Mouse (Mus musculus): Measurements from ENCODE around the gene Uxt.
A peak's percentile ranks its signal among the peaks of the same experiment; 100 is the strongest.

Uxt gene

DNA sequence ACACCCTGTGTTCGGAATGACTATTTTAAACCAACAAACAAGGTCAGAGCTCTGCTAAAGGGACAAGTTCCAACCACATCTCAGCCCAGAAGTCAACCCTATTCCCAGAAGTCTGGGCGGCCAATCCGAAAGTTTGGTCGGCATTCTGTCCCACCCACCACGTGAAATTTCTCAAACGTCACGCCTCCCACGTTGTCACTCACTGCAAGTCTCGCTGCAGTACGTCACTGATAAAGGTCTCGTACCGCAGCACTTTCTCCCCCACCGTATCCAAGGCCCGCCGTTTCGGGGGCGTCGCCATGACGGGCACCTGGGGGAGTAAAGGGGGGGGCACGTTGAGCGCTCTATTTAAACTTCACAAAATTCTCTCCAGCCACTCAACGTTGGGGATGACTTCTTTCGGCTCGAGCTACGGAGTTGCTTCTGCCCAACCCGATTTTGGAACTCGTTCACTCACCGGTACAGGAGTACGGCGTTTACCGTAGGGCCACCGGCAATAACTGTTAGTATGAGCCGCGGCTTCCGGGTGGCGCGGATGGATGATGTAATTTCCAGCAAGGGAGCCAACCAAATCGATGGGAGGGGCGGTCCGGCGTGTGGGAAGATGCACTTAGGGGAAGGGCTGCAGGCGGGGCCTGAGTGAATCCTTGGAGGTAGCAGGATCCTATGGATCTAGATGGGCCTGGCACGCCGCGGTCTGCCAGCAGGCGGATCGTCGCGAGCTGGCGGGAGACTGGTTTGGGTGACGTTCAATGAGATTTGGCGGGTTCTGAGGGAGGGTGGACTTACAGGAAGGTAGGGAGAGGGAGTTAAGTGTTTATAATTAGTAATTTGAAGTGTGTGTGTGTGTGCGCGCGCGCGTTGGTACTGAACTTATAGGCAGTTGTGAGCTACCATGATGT, at the start of gene Uxt:
TSS of gene Uxt (minus strand) at position 541 of the 902 bp plus-strand sequence.
- peak; percentile 91 for DNase-seq

DNA sequence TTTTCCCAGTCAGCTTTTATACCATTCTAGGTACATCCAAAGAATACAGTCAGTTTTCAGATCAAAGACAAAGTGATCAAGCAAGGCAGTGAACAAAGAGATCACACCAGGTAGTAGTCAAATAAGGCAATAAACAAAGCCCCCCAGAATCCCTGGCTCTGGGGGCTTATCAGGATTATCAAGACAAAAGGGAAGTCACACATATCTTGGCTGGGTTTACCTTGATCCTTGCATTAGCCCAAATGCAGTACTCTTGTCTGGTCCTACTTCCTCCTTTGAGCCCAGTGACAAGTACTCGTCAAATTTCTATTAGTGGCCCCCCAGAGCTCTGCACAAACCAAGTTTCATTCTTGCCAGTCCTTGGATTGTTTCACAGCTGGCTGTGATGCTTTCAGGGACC, 19.1 kb upstream of the Uxt start:
- no peak for DNase-seq

DNA sequence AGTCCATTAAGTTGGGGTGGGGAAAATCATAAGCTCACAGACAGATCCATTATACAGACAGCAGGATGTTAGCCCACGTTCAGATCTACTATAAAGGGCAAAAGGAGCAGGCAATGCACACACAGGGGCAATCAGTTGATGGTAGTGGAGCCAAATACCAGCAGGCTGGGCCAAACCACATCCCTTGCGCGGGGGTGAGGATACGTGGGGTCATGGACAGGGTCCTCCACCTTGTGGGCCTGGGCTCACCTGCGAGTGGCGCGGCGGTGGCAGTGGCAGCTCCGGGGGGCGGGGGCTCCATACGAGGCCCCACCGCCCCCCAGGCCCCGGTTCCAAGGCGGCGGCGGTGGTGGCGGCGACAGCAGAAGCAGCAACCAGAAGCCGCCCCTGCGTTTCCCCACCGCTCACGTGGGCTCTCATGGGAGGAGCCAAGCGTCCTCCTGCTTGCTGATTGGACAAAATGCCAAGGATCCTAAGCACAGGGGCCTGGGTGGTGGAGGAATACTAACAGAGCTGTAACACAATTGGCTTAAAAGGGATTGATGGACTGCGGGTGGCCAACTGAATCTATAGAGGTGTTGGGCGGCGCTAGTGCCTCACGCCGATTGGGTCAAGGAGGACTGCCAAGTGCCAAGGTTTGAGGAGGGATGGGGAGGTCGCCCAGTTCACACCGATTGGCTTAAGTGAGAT, 11.5 kb downstream of the Uxt start, which contains the start of gene Elk1:
TSS of gene Elk1 (minus strand) at position 418 of the 690 bp plus-strand sequence.
- DNase-seq = peak; percentile 95

DNA sequence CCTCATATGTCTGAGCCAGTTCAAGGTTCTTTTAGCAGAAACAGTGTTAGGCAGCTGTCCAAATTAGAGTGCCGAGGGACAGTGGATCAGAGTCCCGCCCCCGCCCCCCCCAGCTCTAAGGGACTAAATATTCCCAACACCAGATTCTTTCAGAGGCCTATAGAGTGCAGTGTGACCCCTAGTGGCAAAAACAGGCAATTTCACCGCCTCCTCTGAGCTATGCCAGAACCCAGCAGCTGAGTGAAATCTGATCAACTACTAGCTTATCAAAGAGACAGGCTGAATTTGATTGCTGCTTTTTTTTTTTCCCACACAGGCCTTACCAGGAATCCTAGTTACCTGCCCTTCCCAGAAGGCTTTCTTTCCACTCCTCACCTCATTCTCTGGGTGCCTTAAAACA, 15.8 kb downstream of the Uxt start:
- peak; percentile 65 for DNase-seq

DNA sequence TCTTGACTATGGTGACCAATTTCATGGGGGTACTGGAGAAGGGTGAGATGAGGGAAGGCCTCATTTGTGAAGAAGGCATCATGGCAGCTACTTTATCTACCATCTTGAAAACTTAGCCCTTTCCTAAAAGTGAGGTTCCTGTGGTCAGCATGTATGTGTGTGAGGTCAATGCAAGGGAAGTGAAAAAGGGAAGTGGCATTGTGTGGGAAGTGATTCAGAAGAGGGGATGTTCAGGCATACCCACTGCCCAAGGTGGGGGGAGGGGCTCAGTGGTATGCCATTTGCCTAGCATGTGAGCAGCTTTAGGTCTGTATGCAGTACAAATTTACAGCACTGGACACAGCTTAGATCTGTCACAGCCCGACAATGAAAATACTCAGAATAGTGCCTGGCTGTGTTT, 29.9 kb downstream of the Uxt start:
- DNase-seq = no peak

DNA sequence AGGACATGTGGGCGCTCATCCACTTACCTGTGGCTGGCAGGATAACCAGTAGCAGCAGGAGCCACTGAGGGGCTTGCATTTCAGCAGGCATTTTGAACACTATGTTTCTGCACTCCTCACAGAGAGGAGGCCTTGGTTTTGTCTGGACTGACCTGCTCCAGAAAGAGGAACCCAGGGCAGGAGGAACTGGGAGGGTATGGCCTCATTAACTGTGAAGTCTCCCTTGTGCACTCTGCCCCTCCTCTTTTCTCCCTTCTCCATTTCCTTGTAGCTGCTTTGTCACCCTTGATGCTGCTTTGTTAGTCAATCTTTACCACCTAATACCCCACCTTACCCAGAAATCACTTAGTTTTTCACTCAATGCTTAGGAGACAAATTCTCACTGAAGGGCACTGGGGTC, 30.5 kb downstream of the Uxt start, which contains the start of gene Cfp:
TSS of gene Cfp (minus strand) at position 192 of the 400 bp plus-strand sequence.
- DNase-seq = no peak

DNA sequence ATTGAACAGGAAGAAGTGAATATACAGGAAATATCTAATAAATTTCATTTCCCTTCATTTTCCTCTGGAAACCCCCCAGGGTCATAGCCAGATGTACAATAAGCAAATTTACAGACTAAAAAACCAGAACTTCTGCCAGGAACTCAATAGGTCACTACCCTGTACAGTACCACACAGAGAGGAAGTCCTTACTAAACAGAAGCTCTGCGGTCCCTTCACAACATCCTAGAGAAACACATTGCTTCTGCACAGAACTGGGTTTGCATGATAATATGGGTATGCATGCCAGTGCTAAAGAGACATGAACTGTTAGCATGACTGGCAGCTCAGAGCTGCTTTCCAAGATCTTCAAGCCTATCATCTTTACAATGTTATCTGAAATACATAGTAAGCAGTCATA, 32.0 kb downstream of the Uxt start:
- no peak for DNase-seq

DNA sequence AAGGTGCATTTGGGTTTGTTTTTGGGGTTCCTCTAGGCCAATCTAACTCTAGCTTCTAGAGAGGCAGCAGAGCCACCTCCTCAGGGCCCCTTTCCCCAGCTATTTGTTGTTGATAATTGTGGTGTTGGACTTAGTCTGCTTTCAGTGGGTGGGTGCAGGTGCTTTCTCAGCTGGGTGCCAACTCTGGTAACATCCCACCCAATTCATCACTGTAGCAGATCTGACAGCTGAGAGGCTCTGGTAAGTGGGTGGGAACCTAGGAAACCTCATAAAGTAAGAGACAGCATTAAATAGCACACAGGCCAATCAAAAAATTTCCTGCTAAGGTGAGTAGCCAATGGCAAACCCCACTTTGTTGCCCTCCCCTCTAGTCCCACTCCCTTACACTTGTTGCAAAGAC, 36.8 kb downstream of the Uxt start:
- no peak for DNase-seq

DNA sequence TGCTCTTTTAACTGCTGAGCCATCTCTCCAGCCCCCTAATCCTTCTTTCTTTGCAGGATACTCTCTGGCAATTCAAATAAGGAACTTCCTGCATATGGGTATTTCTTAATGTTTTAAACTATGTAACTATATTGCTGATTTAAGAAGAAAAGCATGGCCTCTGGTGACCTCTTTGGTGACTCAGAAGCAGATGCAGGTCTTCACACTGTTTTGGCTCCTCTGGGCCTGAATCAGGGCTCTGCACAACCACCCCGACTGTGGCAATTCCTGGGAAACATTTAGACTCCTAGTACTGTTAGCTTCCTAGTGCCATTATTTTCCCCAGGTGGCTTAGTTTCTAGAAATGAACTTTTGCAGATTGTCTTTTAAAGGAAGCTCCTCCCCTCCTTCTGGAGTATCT, 38.3 kb downstream of the Uxt start:
- no peak for DNase-seq

DNA sequence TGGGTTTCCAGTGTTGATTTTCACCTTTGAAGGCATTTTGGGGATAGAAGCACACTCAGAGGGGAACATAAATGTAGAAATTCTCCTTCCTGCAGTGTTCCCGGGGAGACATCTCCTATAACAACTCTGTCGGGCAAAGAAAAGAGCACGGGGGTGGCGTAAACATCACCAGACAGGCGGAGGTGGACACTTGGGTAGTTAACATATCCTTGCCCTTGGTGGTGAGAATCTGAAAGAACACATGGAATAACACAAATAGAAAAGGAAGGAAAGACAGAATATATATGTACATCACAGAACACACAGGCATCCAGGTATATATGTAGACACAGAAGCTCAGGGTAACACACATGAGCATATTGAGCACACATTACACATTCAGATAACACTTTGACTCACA, 40.5 kb downstream of the Uxt start:
- DNase-seq = no peak

DNA sequence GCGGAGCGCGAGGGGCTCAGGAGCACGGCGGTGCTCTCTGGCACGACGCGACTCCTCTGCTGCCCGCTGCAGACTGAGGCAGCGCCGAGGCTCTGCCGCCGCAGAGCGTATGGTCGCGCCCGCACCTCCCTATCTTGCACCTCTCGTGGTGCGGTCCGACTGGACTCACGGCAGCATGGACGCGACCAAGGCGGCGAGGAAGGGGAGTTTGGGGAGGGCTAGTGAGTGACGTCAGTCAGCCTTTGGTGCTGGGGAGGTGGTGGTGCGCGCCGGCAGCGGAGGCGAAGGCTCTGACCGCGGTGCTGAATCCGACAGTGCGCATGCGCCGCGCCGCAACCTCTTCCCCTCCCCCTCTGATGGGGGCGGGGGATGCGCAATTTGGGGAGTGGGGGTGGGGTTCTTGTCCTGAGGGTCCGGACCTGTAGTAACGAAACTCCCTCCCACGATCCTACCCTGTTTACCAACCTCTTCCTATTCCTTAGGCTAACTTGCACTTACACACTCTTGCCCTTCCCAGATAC, 40.9 kb downstream of the Uxt start, which contains the start of gene Syn1:
TSS of gene Syn1 (minus strand) at position 161 of the 521 bp plus-strand sequence.
- DNase-seq = peak; percentile 95

DNA sequence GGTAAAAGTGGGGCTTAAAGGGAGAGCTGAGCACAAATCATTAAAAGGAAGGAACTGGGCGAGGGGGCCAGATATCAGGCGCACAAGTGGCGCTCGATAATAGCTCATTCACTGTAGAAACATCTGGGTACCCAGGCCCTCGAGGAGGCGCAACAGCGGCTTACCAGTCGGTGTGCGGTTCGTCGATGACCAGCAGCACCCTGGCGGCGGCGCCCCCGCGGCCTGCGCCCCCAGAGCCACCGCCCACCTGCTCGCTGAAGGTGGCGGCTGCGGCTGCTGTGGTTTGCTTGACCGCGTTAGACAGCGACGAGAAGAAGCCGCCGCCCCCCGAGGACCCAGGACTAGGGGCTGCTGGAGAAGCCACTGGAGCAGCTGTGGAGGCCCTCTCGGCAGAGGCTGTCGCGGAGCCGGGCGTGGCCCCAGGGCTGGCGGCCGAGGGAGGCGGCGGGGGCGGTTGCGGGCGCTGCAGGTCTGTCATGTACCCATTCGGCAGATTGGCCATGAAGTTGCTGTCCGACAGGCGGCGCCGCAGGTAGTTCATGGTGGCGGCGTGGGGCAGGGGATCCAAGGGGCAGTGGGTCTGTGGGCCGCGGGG, 41.5 kb downstream of the Uxt start:
- DNase-seq = no peak

DNA sequence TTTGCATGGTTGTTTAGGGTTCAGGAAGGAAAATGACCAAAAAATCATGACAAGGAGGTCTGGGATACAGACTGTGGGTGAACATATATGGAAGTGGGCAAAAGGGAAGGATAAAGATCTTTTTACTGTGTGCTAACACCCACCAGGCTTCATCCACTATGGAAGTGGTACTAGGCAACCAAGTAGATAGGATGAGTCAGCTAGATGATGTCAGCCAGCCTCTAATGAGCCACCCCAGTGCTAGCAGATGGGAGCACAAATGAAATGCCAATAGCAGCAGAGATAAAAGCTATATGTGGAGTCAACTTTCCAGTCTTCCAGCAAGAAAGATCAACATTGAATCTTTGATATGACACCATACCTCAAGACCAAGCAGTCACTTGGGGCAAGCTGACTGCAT, 46.7 kb downstream of the Uxt start:
- no peak for DNase-seq

DNA sequence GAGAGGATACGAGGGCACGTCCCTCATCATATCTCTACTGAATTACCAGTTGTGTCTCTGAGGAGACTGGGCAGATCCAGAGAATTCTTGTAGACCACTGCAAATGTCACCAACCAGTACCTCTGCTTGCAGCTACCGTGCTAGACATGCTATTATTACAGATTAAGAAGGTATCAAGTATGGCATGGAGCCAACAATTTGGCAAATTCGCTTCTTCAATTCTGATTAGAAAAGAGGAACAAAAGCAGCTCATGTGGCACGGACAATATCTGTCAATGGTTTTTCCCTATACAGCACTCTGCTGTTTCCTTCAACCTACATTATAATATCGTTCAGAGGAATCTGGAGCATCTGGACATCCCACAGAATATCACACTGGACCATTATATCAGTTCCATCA, 48.1 kb downstream of the Uxt start:
- DNase-seq = no peak

DNA sequence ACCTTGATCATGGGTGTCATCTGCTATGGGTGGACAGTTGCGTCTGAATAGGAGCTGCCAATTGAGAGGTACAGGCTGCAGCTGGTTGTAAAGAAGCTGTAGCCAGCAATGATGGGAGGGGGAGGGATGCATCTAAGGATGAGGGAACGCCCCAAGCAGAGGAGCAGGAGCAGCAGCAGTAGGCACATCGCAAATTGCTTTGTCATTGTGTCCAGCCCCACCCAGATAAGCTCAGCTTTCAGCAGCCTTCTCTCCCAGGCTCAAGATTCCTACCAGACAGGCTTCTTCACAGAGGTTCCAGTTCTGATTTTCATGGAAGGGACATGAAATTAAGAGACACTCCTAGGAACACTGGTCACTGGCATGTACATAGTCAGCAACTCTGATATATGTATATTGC, 51.7 kb downstream of the Uxt start:
- DNase-seq = no peak

Measured in cerebellum, adult 9-11 months (tissue).